Mouse (Mus musculus): ENCODE measurements around the gene Coq7.

Gene Coq7

DNA sequence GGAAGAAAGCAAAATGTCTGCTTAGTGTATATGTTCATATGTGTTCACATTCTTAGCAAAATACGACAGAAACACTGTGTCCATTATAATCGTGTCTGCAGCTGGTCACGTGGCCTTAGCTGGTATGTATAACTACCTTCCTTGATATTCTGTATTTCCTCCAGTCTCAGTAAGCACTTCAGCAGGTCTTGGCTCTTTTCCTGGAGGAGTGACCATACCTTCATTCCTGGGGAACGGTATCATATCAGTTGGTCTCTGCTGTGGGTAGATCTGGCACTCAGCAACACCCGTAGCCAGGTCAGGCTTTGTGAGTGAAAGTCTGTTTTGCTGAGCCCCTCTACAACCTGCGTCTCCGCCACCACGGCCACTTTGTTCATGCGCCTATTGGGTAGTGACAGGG lies 39.3 kb downstream of the Coq7 start:
- DNase-seq, result no peak

DNA sequence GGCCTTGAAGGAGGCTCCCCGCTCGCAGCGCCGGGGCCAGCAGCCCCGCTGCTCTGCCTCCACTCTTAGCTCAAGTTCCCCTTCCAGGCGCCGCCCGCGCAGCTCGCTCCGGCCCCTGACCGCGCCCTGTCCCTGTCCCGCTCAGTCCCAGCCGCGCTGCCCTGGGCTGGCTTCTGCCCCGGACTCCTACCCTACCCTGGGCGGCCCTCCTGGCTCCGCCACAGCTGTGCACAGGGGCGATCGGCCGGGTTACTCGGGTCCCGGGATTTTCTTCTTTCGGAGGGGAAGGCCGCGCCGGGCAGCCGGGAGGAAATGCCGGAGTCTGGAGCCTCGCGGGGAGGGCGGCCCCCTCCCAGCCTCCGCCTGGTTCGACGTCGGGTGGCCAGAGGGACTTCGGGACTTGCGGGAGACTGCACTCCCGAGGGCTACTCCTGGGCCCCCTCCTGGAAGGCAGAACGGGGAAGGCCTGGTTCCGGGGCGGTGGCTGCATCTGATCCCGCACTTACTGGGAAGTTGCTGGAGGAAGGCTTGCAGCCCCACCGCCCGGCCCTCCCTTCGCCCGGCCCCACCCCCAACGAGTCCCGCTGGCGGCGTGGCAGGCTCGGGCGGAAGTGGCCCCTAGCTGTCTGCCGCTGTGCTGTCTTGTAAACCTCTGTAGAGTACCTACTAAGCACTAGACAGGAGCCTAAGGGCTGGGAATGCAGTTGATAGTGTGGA lies 41.6 kb downstream of the Coq7 start, which contains the start of gene Itpripl2:
Itpripl2 (minus strand) TSS at position 545 of the 717 bp plus-strand sequence.
- DNase-seq, result peak; percentile 92

DNA sequence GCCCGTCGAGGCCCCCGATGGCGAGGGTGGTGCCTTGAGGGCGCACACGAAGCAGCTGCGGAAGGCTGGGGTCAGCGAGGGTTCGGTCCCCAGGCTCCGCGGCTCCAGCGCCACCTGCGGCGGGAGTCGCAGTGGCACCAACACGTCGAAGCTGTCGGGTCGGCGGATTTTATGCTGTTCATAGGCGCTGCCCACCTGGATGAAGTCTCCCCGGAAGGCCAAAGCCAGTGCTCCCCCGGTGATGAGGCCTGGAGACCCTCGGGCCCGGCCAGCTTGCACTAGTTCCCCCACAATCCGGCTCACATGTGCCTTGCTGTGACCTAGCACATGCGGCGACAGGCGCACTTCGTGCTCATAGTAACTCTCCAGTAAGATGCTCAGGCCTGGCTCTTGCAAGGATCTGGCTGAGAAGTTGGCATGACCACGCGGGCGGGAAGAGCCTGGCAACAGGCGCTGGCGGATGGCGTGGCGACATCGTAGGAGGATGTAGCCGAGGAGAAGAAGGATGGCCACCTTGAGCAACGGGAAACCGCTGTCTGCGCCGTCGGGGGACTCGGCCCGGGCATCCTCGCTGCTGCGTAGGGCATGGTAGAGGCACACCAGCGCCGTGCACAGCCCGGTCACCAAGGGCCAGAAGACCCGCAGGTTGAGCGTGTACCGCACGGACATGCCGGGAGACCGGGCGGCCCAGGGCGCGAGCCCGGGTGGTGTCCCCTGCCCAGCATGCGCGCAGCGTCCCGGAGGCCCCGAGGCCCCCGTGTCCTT lies 42.3 kb downstream of the Coq7 start:
- DNase-seq, result peak; percentile 56

GRCm38 (mm10) chr7:118489706-118490665 lies 43.2 kb downstream of the Coq7 start:
- peak; percentile 46 for DNase-seq

DNA sequence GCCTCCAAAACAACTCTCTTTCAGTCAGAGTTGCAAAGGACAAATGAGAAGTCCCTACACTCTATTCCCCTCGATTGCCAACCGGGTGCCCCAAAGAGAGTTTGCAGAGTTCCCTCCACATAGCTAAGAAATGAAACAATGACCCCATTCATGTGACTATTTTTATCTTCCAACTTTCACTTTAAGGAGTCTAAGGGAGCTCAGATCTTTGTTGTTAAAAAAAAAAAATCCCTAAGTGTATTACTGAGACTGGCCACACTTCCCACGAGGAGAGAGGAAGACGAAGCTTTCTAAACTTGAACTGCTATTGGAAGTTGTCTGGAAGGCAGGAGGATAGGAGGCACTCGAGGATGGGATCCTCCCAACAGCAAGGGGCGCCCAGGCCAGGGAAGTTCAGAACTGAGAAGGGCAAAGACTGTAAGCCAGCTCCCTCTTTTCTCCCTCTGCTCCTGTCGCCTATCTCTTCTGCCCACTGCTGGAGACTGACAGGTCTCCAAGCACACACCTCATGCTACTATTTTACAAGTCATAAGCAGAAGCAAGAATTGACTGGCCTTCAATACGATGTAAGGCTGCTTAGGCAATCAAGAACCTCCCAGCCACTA lies 45.0 kb downstream of the Coq7 start:
- DNase-seq, result no peak

DNA sequence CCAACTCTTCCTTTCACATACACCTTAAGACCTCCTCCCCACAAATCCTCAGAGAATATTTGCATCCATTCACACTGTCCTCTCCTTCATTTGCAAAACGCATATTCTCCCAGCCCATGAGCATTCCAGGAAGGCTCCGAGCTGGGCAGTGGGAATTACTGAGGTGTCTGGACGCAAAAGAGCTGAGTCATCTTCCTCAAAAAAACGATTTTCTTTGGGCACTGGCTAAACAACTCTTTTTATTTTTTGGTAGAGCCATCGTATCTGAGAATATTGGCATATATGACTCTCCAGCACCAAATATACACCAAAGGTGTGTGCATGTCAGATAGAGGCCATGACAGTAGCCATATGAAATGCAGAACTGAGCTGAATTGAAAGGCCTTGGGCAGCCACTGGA lies 46.2 kb downstream of the Coq7 start:
- DNase-seq, result no peak

- DNase-seq, result no peak
Observed at GRCm38 (mm10) chr7:118483996-118484395, 49.2 kb downstream of the Coq7 start.

DNA sequence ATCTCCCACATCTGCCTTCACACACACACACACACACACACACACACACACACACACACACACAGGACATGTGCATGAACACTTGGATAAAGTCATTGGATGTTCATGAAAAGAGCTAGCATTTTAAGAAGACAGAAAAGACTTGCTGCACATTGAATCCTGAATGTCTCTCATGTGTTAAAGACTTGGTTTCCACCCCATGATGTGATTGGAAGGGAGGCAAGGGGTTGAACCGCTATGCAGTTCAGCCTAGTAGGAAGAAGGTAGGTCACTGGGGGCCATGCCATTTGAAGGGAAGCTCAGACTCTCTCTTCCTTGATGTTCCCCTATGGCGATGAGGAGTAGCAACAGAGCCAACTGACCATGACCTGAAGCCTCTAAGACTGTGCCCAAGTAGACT lies 51.2 kb downstream of the Coq7 start:
- no peak for DNase-seq

- DNase-seq, result no peak
Observed at GRCm38 (mm10) chr7:118481047-118481810, 51.9 kb downstream of the Coq7 start.

GRCm38 (mm10) chr7:118480160-118480709 lies 52.9 kb downstream of the Coq7 start:
- DNase-seq, result no peak

DNA sequence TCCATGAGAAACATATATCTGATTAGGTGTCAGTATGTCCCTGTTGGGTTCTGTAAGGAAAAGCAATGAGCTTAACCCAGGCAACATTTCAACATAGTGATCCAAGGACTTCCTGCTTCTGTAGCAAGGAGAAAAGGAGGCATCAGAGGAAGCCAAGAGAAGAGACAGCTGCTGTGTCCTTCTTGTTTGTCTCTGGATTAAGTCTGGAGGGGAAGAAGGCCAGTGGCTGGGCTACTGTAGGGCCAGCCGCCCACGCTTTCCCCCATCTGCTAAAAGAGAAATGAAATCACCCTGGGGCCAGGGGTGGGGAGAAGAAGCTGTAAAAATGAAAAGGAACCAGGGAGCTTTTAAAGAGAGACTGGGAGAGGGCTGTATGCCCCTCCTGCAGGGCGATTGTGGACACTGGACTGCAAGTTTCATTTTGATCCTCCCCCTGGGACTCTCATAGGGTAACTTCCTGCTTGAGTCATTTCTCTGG lies 54.3 kb downstream of the Coq7 start:
- DNase-seq, result peak; percentile 83

- no peak for DNase-seq
Observed at GRCm38 (mm10) chr7:118476428-118476827, 56.7 kb downstream of the Coq7 start.

DNA sequence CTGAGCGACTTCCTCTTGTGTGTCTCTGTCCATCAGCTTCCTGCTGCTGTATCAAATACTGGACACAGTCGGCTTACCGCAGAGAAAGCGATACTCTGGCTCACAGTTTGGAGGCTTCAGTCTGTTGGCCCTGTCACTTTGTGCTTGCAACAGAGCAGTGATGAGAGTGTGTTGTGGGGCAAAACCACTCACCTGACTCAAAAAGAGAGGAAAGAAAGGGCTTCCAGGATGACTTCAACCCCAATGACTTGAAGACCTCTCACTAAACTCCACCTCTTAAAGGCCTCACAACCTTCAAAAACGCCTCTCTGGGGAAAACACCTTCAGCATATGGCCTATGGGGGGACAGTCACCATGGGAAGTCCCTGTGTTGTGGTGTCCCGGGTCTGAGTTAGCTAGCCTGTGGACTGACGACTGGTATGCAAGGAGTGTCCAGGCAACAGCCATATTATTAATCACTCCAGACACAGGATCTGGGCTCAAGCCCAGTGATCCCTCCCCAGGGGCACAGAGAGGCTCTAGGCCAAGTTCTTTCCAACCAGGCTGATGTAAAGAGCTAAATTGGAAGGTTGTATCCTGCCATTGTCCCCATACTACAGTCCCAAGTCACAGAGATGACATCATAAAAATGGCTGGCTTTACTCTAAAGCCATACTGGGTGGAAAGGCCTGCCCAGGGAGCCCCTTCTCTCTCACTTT lies 58.0 kb downstream of the Coq7 start:
- DNase-seq, result peak; percentile 70

DNA sequence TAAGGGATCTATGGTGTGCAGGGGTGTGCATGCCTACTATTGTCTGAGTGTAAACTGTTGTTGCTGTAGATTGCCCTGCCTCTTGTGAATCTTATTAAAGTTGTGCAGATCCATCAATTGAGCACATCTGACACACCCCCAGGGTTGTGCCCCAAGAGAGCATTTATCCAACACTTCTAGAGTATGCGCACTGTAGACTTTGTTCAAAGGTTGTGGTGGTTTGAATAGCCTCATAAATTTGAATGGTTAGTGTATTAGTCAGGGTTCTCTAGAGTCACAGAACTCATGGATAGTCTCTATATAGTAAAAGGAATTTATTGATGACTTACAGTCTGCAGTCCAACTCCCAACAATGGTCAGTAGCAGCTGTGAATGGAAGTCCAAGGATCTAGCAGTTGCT lies 60.3 kb downstream of the Coq7 start:
- no peak for DNase-seq

DNA sequence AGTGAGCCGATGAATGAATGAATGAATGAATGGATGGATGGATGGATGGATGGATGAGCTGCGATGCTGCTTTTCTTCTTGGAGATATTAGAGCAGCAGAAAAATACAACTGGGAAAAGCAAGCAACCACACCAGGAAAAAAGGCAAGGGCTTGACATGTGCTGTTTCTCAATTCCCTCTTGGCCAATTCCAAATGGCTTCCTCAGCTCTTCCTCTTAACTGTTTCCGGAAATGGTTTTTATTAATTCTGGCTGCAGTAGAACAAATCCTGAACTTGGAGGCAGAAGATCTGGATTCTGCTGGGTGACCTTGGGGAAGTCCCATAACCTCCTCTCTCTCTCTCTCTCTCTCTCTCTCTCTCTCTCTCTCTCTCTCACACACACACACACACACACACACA lies 65.1 kb downstream of the Coq7 start:
- no peak for DNase-seq

GRCm38 (mm10) chr7:118464432-118464831 lies 68.7 kb downstream of the Coq7 start:
- DNase-seq, result no peak

DNA sequence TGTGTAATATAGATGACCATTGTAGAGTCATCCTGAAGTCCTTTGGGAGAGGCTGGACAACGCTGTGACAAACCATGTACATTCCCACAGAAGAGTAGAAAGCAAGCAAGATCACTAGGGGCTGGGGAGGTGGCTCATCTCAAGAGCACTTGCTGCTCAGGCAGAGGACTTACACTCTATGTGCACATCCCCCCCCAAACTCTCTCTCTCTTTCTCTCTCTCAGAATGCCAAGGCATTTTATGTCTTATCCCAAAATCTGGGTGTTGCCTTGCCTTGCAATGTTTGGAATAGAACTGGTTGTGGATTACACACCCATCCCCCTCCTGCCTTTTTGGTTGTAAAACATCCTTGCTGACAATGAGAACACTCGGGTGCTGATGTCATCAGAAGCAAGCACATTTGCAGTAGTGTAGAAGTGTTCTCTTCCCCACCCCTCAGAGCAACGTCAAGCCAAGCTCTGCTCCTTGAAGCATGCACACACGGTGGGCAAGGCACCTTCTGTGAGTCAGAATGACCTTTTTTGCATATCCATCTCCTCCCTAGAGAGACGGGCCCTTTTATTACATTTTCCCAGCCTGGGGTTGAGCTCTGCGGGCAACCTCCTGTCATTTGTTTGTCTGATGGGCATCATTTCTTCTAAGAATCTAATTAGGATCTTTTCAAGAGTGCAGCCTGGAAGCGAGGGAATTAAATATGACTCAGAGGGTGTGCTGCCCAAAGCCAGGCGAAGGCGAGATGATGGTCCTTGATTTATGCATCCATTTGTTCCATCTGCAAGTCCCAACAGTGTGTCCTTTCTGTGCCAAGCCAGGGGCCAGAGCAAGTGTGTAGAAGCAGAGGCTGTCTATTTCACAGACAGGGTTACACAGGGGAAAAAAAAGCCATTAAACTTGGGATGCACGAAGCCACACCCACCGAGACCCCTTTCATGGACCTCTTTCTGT lies 70.1 kb downstream of the Coq7 start:
- no peak for DNase-seq

DNA sequence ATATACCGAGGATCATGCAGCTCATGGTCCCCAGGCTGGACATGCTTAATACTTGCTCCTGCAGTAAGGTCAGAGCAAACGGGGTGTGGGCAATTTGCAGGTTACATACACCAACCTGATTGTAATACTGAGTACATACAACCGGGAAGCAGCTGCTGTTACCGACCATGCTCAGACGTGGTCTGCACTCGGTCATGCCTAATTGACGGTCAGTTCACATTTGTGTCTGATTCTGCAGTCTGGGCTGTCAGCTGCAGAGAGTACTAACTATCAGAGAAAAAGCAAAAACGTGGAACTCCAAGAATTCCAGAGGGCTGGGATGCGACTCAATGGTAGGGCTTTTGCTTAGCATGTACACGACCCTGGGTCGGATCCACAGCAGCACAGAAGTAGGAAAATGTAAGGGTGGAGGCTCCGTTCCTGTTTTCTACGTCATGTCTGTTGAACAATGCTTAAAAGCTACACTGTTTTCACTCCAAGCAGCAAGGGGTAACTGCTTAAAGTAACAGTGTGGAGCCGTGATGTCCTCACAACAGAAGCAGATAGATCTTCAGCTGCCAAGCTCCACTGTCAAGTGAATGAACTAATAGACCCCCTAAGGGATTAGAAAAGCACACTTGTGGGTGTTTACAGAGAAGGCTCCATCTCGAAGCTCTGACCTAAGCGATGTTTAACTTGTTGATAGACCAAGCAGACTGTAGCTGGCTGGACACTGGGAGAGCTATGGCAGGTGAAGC lies 71.6 kb downstream of the Coq7 start:
- DNase-seq, result no peak

Data from kidney, postnatal 10 days (tissue).